Mouse (Mus musculus): ENCODE results near the gene Tmem107. TPM values are rescaled to one million over a fixed set of nuclear protein-coding genes. Genes with fewer than 3 reads are reported as not detected.

Gene Tmem107
- polyA plus RNA-seq, 2 experiments = 12.0 to 21.9 TPM

DNA sequence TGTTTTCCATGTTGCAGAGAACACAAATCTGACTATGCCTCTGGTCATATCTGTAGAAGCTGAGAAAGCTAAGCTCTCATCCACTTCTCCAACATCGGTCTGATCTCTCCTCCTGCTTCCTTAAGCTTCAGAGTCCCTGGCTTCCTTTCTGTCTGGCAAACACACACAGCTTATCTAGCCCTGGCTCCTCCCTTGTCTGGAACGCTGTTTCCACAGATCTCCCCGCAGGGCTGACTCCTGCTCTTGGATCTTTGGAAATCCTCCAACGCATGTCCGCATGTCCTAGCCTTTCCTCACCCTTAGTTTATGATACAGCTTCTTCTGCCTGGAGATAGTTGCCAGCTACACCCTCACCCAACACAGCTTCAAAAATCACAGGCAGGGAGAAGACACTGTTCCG is 3.0 kb upstream of the Tmem107 start:
- H3K4me3 ChIP-seq (ENCODE audit: insufficient read depth in 1 of 2, low read depth in 2 of 2, low read length in 2 of 2) = no peak overlapping the region
- no peak for DNase-seq (ENCODE audit: low read depth in 3 of 3, low spot score in 3 of 3)
- no peaks in the 10 kb centered on the region for H3K9me3 ChIP-seq (ENCODE audit: control insufficient read depth, low read length)
- no peak overlapping the region for H3K27ac ChIP-seq
- no peak overlapping the region for H3K9ac ChIP-seq (replicated peaks)
- H3K36me3 ChIP-seq (replicated peaks; ENCODE audit: control insufficient read depth, insufficient read depth, low read depth) = no peaks in the 10 kb centered on the region
- no peak overlapping the region for H3K4me2 ChIP-seq (ENCODE audit: low read depth)
- H3K4me1 ChIP-seq (replicated peaks; ENCODE audit: control insufficient read depth in 2 of 2, insufficient read depth in 2 of 2, low read length in 1 of 2) = peaks cover 13 to 43% of the 10 kb centered on the region in 2 experiments; a peak in 3 of 4 replicates
- ATAC-seq (ENCODE audit: insufficient read depth) = no peak
- 54% methylated on average over 6 of the region's 6 CpGs for WGBS (ENCODE audit: insufficient replicate concordance)
- no peaks in the 10 kb centered on the region for H3K27me3 ChIP-seq (ENCODE audit: control insufficient read depth, insufficient read depth, low read length)
- TF ChIP-seq CTCF (IDR thresholded peaks at IDR 0.05; ENCODE audit: low read depth) (no peak), EP300 (IDR thresholded peaks at IDR 0.05; ENCODE audit: low read depth) (no peak)

DNA sequence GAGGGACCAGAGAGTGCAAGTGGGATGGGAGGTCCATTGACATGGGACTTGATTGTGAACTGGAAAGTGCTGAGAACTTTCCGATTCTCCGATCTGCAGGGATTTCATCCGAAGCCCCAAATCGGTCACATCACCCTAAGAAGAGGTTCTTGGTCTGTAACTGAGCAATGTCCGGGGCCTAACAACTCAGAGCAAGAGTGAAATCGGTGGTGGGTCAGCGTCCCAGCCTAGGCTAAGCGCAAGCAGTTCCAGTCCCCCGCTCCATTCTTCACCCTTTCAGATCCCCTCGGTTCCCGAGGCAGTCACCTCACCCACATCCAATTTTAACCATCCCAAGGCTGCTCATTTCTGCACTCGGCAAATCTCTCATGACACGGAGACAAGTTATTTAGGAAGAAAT is 513 bp upstream of the Tmem107 start:
- H3K4me1 ChIP-seq (replicated peaks; ENCODE audit: control insufficient read depth in 2 of 2, insufficient read depth in 2 of 2, low read length in 1 of 2) = peaks cover 21 to 49% of the 10 kb centered on the region in 2 experiments
- H3K9ac ChIP-seq (replicated peaks) = peak overlapping the region; percentile 83
- peak overlapping the region; percentile 90 for H3K4me2 ChIP-seq (ENCODE audit: low read depth)
- TF ChIP-seq CTCF (IDR thresholded peaks at IDR 0.05; ENCODE audit: low read depth) (no peak), EP300 (IDR thresholded peaks at IDR 0.05; ENCODE audit: low read depth) (no peak)
- DNase-seq (ENCODE audit: low read depth in 3 of 3, low spot score in 3 of 3) = no peak
- peak overlapping the region; percentile 71 for H3K27ac ChIP-seq
- H3K27me3 ChIP-seq (ENCODE audit: control insufficient read depth, insufficient read depth, low read length) = no peaks in the 10 kb centered on the region
- H3K9me3 ChIP-seq (ENCODE audit: control insufficient read depth, low read length) = no peaks in the 10 kb centered on the region
- WGBS (ENCODE audit: insufficient replicate concordance) = 3% methylated on average over 13 of the region's 13 CpGs
- no peak for ATAC-seq (ENCODE audit: insufficient read depth)
- peak overlapping the region; percentile 73 for H3K4me3 ChIP-seq (ENCODE audit: insufficient read depth in 1 of 2, low read depth in 2 of 2, low read length in 2 of 2)
- no peaks in the 10 kb centered on the region for H3K36me3 ChIP-seq (replicated peaks; ENCODE audit: control insufficient read depth, insufficient read depth, low read depth)

DNA sequence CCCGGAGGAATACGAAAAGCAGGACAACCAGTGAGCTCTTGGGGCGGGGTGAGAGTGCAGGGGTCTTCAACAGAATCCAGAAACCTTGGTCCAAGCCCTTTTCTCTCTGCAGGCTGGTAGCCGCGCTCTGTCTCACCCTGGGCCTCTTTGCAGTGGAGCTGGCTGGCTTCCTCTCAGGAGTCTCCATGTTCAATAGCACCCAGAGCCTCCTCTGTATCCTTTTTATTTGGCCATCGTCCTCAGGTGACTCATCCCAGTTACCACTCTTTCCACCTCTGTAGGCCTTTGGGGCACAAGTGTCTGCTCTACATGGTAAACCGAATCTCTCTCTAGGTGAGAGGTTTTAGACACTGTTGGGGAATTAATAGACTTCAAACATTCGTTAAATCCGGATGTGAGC is 656 bp downstream of the Tmem107 start:
- H3K9me3 ChIP-seq (ENCODE audit: control insufficient read depth, low read length) = no peaks in the 10 kb centered on the region
- no peak for ATAC-seq (ENCODE audit: insufficient read depth)
- H3K36me3 ChIP-seq (replicated peaks; ENCODE audit: control insufficient read depth, insufficient read depth, low read depth) = no peaks in the 10 kb centered on the region
- no peak for DNase-seq (ENCODE audit: low read depth in 3 of 3, low spot score in 3 of 3)
- H3K4me2 ChIP-seq (ENCODE audit: low read depth) = peak overlapping the region; percentile 90
- WGBS (ENCODE audit: insufficient replicate concordance) = 32% methylated on average over 9 of the region's 9 CpGs
- peak overlapping the region; percentile 73 for H3K9ac ChIP-seq (replicated peaks)
- peaks cover 21 to 43% of the 10 kb centered on the region in 2 experiments for H3K4me1 ChIP-seq (replicated peaks; ENCODE audit: control insufficient read depth in 2 of 2, insufficient read depth in 2 of 2, low read length in 1 of 2)
- peak overlapping the region; percentile 65 for H3K27ac ChIP-seq
- H3K27me3 ChIP-seq (ENCODE audit: control insufficient read depth, insufficient read depth, low read length) = no peaks in the 10 kb centered on the region
- H3K4me3 ChIP-seq (ENCODE audit: insufficient read depth in 1 of 2, low read depth in 2 of 2, low read length in 2 of 2) = peak overlapping the region; percentile 73
- TF ChIP-seq CTCF (IDR thresholded peaks at IDR 0.05; ENCODE audit: low read depth) = no peak

DNA sequence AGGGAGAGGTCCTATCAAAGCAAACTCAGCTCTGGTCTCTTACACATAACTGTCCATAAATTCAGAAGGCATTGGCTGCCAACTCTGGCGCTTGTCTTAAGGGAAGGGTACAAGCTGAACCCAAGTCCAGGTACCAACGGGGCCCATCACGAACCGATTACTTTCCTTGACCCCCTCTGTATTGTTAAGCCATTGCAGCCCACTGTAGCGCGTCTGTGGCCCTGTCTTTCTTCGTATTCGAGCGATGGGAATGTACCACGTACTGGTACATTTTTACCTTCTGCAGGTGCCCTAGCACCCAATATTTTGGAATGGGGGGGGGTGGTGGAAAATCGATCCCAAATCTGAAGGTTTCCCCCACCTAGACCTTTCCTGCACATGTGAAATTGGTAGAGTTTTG is 1.6 kb downstream of the Tmem107 start:
- no peak overlapping the region for H3K4me3 ChIP-seq (ENCODE audit: insufficient read depth in 1 of 2, low read depth in 2 of 2, low read length in 2 of 2)
- H3K4me1 ChIP-seq (replicated peaks; ENCODE audit: control insufficient read depth in 2 of 2, insufficient read depth in 2 of 2, low read length in 1 of 2) = peaks cover 19 to 36% of the 10 kb centered on the region in 2 experiments
- no peak for ATAC-seq (ENCODE audit: insufficient read depth)
- H3K27me3 ChIP-seq (ENCODE audit: control insufficient read depth, insufficient read depth, low read length) = no peaks in the 10 kb centered on the region
- peak overlapping the region; percentile 92; the same call in 1 of the 2 replicates for H3K27ac ChIP-seq
- TF ChIP-seq EP300 (IDR thresholded peaks at IDR 0.05; ENCODE audit: low read depth) (no peak), CTCF (IDR thresholded peaks at IDR 0.05; ENCODE audit: low read depth) (no peak)
- no peak for DNase-seq (ENCODE audit: low read depth in 3 of 3, low spot score in 3 of 3)
- no peaks in the 10 kb centered on the region for H3K36me3 ChIP-seq (replicated peaks; ENCODE audit: control insufficient read depth, insufficient read depth, low read depth)
- peak overlapping the region; percentile 82 for H3K9ac ChIP-seq (replicated peaks)
- H3K4me2 ChIP-seq (ENCODE audit: low read depth) = peak overlapping the region; percentile 90
- 85% methylated on average over 11 of the region's 11 CpGs for WGBS (ENCODE audit: insufficient replicate concordance)
- no peaks in the 10 kb centered on the region for H3K9me3 ChIP-seq (ENCODE audit: control insufficient read depth, low read length)

DNA sequence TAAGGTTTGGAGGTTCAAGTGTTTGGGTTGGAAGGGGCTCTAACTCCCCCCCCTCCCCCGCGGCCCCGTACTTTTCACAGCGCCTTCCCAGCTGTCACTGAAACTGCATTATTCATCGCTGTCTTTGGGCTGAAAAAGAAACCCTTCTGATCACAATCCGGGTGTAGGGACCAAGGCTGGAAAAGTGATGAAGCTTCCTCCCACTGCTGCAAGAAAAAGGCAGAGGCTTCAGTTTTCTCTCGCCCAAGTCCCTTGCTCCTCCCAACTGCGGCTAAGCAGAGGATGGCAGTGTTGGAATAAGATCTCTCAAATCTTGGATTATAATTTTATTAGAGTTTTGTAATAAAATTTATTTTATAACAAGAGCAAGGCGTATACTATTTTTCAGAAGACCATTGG is 2.1 kb downstream of the Tmem107 start:
- Histone ChIP-seq H3K9me3 (ENCODE audit: control insufficient read depth, low read length) (no peaks in the 10 kb centered on the region), H3K4me1 (replicated peaks; ENCODE audit: control insufficient read depth in 2 of 2, insufficient read depth in 2 of 2, low read length in 1 of 2) (peaks cover 16 to 32% of the 10 kb centered on the region in 2 experiments), H3K27me3 (ENCODE audit: control insufficient read depth, insufficient read depth, low read length) (no peaks in the 10 kb centered on the region), H3K4me3 (ENCODE audit: insufficient read depth in 1 of 2, low read depth in 2 of 2, low read length in 2 of 2) (peak overlapping the region; percentile 39 to 50), H3K4me2 (ENCODE audit: low read depth) (peak overlapping the region; percentile 71), H3K27ac (peak overlapping the region; percentile 92), H3K9ac (replicated peaks) (peak overlapping the region; percentile 82), H3K36me3 (replicated peaks; ENCODE audit: control insufficient read depth, insufficient read depth, low read depth) (no peaks in the 10 kb centered on the region)
- ATAC-seq (ENCODE audit: insufficient read depth) (no peak), DNase-seq (ENCODE audit: low read depth in 3 of 3, low spot score in 3 of 3) (no peak)
- TF ChIP-seq CTCF (IDR thresholded peaks at IDR 0.05; ENCODE audit: low read depth) (no peak), EP300 (IDR thresholded peaks at IDR 0.05; ENCODE audit: low read depth) (no peak)
- WGBS (ENCODE audit: insufficient replicate concordance) = 18% methylated on average over 9 of the region's 9 CpGs

Measured in liver, embryonic 14.5 days (tissue).